Mouse (Mus musculus) right cerebral cortex, adult 18-20 months (tissue): Measurements from ENCODE around the gene Rras.

ENCODE experiments used
- DNase-seq: peaks from one replicate; pipeline ENCODE4 v3.0.0; 2022; ENCODE audit warnings: mixed read lengths

Gene Rras

DNA sequence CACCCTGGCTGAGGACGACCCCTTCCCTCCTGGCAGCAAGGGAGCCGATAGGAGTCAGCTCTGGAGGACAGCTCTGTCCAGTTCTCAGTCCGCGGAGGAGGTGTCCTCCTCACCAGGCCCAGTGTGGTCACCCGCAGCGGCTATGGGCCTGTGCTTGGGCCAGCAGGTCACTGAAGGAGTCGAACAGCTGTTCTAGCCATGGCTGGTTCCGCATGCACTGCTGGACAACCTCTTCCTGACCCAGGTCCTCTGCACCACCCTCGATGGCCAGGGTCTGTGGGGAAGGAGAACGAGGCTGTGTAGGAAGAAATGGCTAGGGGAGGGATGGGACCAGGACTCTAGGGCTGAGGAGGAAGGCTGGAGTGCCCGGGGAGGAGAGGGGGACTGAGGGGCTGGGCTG is 10.6 kb downstream of the Rras start:
- no peak for DNase-seq

DNA sequence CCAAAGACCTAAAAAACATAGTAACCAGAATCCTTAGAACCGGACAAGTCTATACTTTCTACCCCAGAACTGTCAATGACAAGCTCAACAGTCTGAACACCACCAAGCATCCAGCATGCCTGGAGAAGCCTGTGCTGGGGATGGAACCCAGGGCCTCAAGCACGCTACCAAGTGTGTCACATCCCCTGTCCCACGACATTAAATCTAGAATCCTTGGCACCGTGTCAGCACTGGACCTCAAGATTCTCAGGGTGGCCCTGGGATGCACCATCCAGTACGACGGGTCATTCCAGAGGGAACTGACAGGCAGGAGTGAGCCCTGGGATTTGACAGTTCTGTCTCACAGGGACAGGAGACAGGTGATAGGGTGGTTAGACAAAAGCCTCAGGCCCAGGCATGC is 12.2 kb downstream of the Rras start:
- no peak for DNase-seq

DNA sequence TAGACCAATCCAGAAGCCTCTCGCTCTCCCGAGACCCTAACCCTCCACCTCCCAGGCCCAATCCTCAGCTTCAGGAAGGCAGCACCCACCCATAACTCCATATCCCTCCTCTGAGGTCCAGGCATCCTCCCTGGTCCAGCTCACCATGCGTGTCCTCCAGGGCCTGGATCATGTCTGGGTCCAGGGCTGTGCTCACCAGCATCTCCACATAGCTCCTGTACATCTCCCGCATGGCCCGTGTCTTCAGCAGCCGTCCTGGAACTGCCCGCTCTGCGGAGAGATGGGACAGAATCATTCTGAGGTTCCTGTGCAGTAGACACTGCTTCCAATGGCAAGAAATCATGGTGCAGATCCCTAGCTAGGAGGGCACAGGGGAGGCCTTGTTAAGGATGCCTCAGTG is 13.1 kb downstream of the Rras start:
- no peak for DNase-seq

DNA sequence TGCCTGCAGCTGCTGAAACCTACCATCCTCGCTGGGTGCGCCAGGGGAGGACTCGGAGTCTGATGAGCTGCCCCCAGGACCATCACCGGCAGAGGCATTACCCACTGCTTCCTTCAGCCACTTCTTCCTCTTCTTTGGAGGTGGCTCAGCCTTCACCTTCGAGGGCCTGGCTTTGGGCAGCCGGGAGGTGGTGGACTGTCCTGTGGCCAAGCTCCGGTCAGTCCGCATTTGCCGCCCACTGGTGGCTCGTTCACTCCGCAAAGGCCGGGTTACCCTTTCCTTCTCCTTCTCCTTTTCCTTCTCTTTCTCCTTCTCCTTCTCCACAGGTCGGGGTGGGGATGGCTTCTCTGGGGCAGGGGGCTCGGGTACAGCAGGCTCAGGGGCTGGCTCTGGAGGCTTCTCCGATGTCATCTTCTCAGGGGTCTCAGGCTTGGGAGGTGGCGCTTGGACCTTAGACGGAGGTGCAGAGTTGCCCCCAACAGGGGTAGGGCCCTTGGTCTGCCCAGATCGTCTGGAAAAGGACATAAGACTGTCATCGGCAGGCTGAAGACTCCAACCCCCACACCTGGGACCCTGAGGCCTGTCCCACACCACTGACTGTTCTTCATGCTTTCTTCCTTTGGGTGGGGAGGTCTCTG is 16.1 kb downstream of the Rras start:
- DNase-seq = no peak

DNA sequence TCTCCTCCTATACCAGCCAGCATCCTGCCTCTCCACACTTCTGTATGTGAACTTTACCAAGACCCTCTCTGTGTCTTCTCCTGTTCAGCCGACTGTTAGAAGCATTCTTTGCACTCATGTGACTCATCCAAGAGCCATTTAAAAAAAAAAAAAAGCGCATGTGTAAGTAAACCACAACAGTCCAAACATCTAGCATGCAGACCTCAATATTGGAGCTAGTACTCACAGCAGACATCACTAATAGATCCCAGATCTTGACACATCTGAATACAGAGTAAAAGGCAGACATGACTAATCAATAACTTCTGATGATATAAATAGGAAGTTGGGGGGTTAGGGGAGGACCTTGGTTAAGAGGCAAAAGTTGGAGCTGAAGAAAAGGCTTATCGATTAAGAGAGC is 17.9 kb downstream of the Rras start:
- no peak for DNase-seq

DNA sequence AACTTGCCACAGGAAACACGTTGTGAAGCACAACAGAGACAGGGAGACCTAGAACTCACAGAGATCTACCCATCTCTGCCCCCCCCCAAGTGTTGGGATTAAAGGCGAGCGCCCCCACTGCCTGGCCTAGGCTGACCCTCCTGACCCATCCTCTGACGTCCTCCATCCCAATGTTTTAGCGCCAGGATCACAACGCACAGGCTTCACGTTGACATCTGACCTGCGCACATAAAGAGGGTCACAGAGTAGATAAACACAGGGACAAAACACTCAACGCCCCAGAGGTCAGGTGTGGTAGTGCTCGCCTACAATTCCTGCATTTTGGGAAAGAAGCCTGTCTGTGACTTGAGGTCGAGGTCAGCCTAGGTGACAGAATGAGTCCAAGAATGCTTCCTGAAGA is 18.9 kb downstream of the Rras start:
- no peak for DNase-seq

DNA sequence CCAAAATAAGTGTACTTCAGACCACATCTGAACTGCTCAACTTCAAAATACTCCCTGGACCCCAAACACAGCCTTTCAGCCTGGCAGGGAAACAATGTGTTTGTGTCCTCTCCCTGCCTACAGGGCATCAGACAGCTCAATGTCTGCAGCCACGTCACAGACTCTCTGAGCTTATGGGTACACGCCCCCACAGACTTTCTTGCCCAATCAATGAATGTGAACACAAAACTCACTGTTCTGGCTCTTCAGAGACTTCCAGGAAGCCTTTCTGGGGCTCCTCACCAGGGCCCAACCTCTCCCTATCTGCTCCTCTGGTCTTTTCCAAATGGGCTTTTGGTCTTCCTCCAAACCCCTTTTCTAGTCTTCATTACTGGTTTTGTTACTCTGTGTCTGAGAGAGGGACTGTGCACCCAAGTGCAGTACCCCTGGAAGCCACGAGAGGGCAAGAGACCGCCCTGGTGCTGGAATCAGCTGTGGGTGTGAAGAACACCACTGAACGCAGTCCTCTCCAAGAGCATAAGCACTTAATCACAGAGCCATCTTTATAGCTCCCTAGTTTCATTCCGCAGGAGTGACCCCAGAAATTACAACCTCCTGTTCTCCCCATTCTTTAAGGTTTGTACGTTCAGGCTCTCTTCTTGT is 20.1 kb downstream of the Rras start:
- DNase-seq = no peak

DNA sequence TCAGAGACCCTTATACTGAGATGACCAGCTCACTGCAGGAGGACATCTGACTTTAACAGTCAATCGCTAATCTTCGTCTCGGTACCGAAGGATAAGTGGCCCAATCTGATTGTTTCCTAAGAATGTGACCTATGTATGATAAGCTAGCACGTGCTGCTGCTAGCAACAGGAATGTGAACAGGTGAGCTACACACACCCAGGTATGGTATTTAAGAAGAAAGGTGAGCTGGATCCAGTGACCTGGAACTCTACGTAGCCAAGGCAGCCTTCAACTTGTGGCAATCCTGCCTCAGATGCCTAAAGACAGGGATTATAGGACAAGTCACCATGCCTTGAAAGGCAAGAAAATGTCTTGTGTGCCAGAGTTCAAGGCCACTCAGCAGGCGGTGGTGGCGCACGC is 20.6 kb downstream of the Rras start:
- DNase-seq = no peak

DNA sequence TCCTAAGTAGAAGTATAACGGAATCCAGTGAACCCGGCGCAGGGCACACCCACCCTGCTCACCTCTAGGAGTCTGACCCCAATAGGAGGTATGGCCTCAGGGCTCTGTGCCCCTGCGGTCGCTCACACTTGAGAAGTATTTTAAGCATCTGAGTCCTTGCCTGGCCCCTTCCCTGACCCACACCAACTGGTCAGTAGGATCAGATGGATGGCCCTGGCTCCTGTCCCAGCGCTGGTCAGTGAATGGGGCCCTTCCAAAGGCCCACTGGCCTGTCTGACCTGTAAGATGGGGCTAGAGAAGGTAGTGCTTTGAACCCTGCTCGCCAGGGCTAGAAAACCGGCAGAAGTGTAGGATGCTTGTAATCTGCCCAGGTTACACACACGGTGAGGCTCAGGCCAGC is 23.1 kb downstream of the Rras start:
- DNase-seq = no peak

DNA sequence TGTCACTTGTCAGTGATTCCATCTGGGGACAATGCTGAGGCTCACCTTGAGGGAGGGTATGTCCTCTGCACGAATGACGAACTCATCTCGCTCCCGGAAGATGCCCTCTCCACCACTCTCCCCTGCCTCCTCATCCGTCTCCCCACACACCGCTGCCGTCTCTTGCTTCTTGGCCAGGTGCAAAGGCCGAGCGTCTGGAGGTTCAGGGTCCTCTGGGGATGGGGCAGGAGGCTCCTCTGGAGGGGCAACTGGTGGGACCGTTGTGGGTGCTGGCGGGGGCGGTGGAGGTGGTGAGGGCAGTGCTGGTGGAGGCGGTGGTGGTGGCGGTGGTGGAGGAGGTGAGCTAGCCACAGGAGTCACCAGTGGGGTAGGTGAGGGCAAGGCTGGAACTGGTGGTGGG is 25.5 kb downstream of the Rras start:
- no peak for DNase-seq

DNA sequence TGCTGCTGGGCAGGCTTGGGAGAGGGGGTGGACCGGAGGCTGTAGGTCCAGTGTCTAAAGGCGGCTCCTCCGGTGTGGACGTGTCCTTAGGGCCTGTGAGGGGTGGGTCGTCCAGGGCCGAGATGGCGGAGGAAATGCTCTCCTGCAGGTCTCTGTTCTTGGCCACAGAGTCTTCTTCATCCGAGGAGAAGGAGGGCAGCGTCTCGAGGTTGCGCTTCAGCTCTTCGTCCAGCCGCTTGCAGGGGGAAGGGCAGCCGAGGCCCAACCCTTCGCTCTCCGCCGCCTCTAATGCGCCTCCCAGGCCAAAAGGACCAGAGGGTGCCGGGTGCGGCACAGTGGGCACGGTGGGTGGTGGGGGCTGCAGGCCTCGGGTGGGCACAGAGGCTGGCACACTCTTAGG is 28.0 kb downstream of the Rras start:
- DNase-seq = no peak

DNA sequence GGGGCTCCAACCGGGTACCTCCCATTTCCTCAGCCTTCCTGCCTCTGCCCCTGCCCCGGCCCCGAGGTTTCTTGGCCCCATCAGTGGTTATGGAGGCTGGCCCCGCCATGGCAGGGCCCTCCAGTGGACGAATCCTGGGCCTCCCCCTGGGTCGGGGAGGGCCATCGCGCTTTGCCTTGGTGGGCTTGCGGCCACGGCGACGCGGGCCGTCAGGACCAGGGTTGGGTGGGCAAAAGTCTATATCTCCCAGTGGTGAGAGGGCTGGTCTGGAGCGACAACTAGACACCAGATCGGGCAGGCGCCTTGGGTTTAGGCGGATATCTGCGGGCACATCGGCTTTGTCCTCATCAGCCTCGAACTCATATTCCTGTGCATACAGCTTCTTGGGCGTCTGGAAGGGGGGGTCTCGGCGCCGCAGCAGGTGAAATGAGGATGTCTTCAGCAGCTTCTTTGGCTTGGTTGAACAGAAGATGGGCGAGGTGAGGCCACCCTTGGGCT is 29.1 kb downstream of the Rras start:
- no peak for DNase-seq

DNA sequence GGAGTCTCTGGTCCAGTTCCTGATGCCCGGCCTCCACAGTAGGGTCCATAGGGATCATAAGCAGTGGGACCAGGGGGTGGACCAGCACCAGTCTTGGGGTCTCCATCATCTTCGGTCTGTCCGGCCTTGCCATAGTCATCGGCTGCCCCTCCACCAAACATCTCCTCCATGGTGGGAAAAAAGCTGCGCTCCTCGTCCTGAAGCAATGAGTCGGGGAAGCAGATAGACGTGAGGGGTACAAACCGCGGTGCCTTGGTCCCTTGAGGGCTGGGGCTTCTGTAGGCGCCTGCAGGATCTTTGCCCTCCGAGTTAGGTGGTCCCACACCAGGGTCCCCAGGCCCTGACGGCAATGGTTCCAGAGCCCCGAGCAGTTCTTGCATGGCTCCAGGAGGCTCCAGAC is 29.7 kb downstream of the Rras start:
- DNase-seq = no peak

DNA sequence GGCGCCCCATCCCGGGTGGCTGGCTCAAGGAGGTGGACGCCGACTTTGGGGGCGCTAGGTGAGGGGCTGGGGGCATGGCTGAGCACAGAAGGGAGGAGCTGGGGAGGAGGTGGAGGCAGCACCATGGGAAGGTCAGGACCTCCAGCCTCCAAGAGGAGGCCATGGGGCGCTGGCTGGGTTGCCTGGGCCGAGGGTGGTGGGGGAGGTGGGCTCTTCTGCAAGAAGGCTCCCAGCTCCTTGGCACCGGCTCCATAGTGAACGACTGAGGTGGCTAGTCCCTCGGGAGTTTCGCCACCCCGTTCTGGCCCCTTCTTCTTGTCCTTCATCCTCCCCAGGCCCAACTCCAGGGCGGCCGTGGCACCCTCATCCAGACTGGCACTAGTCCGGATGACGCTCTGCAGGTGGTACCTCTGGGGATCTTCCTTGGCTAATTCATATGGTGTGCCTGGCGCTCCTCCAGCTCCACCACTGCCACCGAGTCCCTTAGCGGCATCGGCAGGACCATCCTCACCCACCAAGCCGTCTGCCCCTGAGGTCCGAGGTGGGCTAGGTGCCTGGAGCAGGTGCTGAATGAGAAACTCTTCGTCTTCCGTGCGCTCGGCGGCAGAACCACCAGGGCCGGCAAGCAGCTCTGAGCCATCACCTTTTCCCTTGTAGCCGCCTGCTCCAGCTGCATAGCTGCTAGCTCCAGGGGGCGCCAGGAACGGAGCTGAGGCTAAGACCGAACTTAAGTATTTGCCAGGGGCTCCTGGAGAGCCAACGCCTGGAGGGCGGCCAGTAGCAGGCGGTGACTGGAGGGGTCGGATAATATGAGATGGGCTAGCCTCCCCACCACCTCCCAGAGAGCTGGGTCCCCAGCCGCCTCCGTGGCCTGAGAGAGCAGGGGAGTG is 30.5 kb downstream of the Rras start:
- no peak for DNase-seq

DNA sequence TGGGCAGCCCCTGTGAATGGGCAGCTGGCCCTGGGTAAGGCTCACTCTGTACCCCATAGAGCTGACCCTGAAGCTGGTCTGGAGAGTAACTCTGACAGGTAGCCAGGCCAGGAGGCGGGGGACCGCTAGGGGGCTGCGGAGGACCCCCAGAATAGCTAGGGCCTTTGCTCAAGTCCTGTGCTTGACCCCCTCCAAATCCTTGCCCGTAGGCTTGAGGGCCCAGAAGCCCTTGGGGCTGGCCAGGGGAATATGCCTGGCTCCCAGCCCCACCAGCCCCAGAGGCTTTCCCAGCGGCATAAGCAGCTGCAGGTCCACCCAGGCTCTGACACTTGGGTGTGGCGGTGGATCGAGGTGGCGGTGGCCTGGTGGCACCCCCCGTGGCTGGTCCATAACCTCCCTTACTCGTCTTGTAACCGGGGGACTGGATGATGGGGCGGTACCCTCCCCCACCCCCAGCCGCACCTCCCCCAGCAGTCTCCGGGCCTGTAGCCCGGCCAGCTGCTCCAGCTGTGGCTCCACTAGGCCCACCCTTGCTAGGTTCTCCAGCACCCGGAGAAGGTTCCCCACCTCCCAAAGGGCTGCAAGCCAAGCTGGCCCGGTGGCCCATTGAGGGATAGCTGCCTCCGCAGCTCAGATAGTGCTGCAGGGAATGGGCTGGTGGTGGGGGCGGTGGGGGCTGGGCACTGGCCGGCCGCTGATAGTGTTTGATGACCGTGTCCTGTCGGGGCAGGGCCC is 31.3 kb downstream of the Rras start:
- DNase-seq = no peak

DNA sequence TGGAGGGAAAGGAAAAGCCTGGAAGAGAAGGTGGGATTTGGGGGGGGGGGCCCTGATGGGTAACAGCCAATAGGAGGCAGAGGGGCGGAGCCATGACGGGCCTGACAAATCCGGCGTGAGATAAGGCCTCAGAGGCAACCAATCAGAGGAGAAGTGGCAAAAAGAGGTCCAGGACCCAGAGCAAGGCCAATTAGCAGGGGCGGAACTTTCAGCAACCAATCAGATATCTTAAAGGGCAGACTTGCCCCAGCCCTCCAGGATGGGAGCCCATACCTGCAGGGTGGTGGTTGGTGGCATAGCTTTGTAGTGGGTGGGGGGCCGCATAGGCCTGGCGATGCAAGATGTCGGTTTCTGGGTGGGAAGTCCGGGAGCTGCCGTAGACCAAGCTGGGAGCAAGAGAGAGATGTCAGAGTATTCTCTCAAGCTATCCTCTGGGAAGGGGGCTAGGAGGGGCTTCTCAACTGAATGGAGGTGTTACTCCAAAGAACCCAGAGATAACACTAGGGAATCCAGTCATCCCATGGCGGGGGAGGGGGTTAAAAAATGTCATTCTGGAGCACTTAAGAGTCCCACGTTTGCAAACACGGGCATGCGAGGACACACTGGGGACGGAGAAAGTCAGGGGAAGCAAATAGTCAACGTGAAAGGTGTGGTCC is 33.3 kb downstream of the Rras start:
- peak; percentile 82 for DNase-seq

DNA sequence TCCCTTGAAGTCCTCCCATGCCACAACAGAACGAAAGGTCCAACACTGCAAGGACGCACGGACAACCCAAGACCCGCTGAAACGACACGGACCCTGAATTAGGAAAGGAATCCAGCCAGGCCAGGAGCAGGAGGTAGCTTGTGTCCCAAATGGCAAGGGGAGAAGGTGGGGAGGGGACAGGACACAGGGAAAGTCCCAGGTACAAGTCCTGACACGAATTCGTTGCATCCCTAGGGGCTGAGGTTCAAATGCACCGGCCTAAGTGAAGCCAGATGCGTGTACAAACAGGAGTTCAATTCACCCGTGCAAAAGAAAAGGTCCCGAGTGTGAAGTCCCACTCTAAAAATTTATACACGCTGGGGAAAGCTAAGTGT is 33.8 kb downstream of the Rras start:
- DNase-seq = no peak

DNA sequence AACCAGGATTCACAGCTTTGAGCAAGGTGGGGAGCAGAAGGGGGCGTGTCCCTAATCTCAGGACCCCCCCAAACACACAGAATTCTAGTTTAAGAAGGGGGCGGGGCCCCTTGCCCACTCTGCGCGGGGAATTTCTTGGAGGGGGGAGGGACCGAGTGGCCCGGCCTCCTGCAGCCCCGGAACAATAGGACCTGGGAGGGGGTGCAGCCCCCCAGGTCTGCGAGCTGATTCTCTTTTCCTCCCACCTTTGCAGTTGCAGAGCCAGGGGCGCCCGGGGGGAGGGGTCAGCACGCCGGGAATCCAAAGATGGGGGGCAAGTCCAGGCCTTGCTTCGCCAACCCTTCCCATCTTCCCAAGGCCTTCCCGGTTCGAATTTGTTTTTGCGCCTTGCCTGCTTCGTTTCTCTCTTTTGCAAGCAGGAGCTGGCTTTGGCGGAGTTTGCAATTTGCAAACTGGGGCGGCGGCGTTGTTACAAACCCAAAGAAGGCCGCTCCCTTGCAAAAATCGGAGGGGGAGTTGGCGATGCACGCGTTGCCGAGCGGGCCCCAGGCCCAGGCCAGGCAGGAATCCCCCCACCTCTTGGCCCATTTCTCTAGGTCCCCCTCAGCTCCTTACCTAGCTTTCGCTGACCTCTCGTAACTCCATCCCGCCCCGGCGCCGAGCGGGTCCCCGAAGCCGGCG is 34.6 kb downstream of the Rras start:
- DNase-seq = peak; percentile 64

DNA sequence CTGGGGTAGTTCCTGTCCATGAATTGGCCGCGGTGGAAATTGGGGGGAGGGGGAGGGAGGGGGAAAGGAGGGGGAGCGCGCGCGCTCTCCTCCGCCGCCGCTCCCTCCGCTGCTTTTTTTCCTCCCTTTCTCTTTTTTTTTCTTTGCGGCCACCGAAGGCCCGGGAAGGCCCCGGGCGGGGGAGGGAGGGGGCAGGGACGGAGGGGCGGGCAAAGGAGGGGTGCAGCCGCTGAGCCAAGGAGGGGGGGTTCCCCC is 35.0 kb downstream of the Rras start, which contains the start of gene Prr12:
Gene Prr12 (minus strand): TSS at position 20 of the 255 bp plus-strand sequence.
- DNase-seq = no peak

DNA sequence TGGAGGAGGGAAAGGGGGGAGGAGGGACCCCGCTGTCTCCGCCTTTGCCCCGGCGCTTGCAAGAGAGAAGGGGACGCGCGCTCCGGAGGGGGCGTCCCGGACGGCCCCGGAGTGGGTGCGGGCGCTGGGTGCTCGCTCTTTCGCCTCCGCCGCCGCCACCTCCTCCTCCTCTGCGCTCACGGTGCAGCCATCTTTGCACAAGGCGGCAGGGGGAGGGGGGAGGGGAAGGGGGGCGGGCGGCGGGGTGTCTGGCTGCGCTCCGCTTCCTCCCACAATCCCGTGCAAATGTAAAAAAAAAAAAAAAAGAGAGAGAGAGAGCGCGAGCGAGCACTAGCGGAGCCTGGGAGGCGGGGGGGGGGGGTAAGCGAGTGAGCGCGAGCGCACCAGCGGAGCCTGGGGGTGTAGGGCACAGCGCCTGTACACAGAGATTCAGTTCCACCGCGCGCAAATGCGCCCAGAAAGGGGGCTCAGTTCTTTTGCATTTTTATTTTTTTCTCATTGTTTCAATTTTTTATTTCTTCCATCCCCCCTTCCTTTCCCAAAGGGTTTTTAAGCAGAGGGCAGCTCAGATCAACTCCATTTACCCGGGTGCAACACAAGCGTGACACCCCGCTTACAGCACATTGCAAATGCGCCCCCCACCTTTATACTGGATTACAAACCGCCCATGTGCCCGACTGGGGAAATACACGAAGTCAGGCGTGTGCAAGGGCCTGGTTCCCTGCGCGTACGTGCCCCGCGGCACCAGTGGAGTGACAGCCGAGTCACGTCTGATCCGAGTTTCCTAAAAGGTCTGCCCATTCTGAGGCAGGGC is 35.6 kb downstream of the Rras start:
- peak; percentile 77 for DNase-seq

DNA sequence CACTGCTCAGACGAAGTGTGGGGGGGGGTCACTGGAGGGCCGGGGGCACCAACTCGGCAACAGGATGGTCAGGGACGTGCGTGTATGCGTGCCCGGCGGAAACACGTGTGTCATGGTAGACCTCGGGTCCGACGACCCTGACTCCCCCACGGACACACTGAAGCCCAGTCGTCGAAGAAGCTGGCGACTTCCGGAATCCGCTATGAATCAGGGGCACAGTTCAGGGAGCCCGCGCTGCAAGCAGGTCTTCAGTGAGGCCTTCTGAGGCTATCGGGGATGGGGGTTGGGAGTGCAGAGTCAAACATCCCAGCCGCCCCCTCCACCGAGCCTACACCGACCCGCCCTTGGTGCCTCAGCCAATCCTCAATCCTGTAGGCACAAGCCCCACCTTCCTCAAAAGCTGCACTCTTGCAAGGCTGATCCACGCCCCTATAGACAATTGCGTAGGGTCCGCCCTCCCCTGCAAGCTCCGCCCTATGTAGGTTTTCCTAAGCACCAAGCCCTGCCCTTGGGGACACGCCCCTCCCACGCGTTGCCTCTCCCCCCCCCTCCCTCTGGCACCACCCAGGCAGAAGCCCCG is 36.3 kb downstream of the Rras start:
- peak; percentile 96 for DNase-seq
